Mouse (Mus musculus) lung, postnatal 0 days (tissue): ENCODE results near the gene Dnmbp. TPM values are rescaled to one million over a fixed set of nuclear protein-coding genes. Genes with fewer than 3 reads are reported as not detected.

Experiments
- ATAC-seq: fragments of 200-750 bp; cut with Nextera tagmentation; 2 replicates; pipeline ENCODE4 v1.8.0; 2017; ENCODE audit warnings: moderate library complexity
- DNase-seq: peaks from one replicate; pipeline ENCODE4 v3.0.0-alpha.2; 2016; ENCODE audit warnings: low spot score
- H3K27ac ChIP-seq: fragments of 300-500 bp; sonication (generic); 2 replicates; pipeline ENCODE4 v1.5.1; 2014; ENCODE audit warnings: antibody characterized with exemption, mild to moderate bottlenecking, low read length, mixed read lengths
- H3K27me3 ChIP-seq: fragments of 300-500 bp; sonication (generic); replicated peaks from 2 replicates; pipeline ENCODE4 v1.6.1; 2014; ENCODE audit warnings: low read length, mixed read lengths; ENCODE audit not compliant: insufficient read depth
- H3K36me3 ChIP-seq: fragments of 300-500 bp; sonication (generic); 2 replicates; pipeline ENCODE4 v1.6.1; 2014; ENCODE audit warnings: low read length, mixed read lengths; ENCODE audit not compliant: insufficient read depth
- H3K4me1 ChIP-seq: fragments of 300-500 bp; sonication (generic); 2 replicates; pipeline ENCODE4 v1.6.1; 2014; ENCODE audit warnings: antibody characterized with exemption, low read depth, low read length, mixed read lengths; ENCODE audit not compliant: insufficient read depth
- H3K4me2 ChIP-seq: fragments of 300-500 bp; sonication (generic); replicated peaks from 2 replicates; pipeline ENCODE4 v1.6.1; 2014; ENCODE audit warnings: low read depth, mild to moderate bottlenecking, low read length, moderate library complexity, mixed read lengths
- H3K4me3 ChIP-seq: fragments of 300-500 bp; sonication (generic); 2 replicates; pipeline ENCODE4 v1.5.1; 2014; ENCODE audit warnings: low read depth, low read length
- H3K9ac ChIP-seq: fragments of 300-500 bp; sonication (generic); replicated peaks from 2 replicates; pipeline ENCODE4 v1.6.1; 2014; ENCODE audit warnings: low read depth, mild to moderate bottlenecking
- H3K9me3 ChIP-seq: fragments of 300-500 bp; sonication (generic); 2 replicates; pipeline ENCODE4 v1.6.1; 2016; ENCODE audit warnings: low read length, mixed read lengths
- CTCF ChIP-seq: IDR thresholded peaks from 2 replicates; pipeline ENCODE4 v1.5.1; 2016; ENCODE audit warnings: antibody characterized with exemption, mild to moderate bottlenecking
- EP300 ChIP-seq: IDR thresholded peaks from 2 replicates; pipeline ENCODE4 v1.6.1; 2016; ENCODE audit warnings: antibody characterized with exemption, mild to moderate bottlenecking, control low read depth
- whole genome bisulfite sequencing: fragments of 180-500 bp; shearing (Covaris S2); extraction: QIAGEN DNeasy Blood & Tissue Kit; methylation state at CpG from one replicate; pipeline ENCODE4 v1.1.7; 2014; 5-methylcytosine and 5-hydroxymethylcytosine counted together
- polyA plus RNA-seq: library from polyadenylated mRNA; unstranded; fragments of >200 nt; fragmentation: Nextera tagmentation; extraction: Ambion mirVana; gene quantifications from 2 replicates; pipeline ENCODE4 v1.2.1, GENCODE M21; 2015

Dnmbp gene
- polyA plus RNA-seq, 1 experiment from 2014 or later = 10.0 TPM

DNA sequence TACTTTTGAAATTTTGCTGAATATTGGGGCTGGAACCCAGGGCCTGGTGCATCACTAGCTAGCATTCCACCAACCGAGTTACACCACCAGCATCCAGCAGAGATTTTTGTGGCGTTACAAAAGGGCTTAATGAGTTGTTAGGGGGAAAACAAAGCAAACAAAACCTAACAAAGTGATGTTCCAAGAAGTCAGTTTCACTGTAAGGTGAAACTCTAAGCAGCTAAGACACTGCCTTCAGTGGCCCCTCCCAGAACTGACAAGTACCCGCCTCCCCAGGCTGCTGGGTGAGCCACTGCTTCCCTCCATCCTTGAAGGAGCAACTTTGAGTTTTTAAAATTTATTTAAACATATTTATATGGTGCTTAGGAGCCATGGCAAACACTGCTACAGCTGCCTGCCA lies 59.6 kb downstream of the Dnmbp start:
- no peak overlapping the region for H3K4me3 ChIP-seq
- ATAC-seq (no peak), DNase-seq (no peak)
- no peaks in the 10 kb centered on the region for H3K36me3 ChIP-seq
- H3K9ac ChIP-seq = no peak overlapping the region
- no peak for TF ChIP-seq EP300
- no peak for TF ChIP-seq CTCF
- WGBS = 26% methylated on average over 3 of the region's 3 CpGs
- no peak overlapping the region for H3K27ac ChIP-seq
- H3K4me1 ChIP-seq = peaks cover 12% of the 10 kb centered on the region; the same call in 1 of the 2 replicates
- H3K4me2 ChIP-seq = no peak overlapping the region
- no peaks in the 10 kb centered on the region for H3K9me3 ChIP-seq
- H3K27me3 ChIP-seq = no peaks in the 10 kb centered on the region

DNA sequence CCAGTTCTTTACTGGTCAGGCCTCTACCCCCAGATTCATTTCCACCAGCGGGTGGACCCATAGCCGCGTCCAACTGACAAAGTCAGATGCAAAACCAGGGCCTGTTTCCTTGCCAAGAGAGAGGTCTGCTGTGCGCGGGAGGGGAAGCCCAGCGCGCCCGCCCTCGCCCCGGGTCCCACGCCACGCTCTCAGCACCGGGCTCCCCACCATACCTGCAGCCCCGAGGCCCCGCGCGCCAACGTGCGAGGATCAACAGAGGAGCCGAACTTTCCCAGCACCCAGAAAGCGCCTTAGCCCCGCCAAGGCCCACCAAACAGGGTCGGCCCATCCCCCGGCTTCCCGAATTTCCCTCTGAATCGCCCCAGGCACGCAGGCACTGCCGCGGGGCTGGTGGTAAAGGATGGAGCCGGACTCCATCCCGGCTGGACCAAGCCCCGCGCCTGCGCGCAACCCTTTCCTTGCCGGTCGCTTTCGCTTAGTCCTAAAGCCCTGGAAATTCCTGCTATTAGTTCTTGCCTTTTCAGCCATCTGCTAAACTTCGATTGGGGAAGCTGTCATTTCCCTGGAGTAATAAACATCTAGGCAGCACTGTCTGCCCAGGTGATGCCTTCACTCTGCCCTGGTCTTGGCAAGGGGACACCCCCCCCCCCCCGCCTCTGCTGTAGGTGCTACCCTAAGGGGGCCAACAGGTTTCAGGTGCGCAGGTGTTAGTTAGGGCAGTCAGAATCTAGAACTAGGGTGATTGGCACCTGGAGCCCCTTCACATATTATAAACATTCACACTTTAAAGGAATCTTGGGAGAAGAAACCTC lies 60.4 kb downstream of the Dnmbp start:
- H3K9me3 ChIP-seq = no peaks in the 10 kb centered on the region
- H3K27me3 ChIP-seq = no peaks in the 10 kb centered on the region
- H3K4me3 ChIP-seq = peak overlapping the region; percentile 59
- peak overlapping the region; percentile 48 for H3K9ac ChIP-seq
- TF ChIP-seq CTCF (peak; percentile 42; the same call in 1 of the 2 replicates), EP300 (no peak)
- peak overlapping the region; percentile 72; the same call in 1 of the 2 replicates for H3K27ac ChIP-seq
- WGBS = 2% methylated on average over 41 of the region's 41 CpGs
- peaks cover 12% of the 10 kb centered on the region; the same call in 1 of the 2 replicates for H3K4me1 ChIP-seq
- ATAC-seq (peak; percentile 86), DNase-seq (peak; percentile 88)
- peak overlapping the region; percentile 80 for H3K4me2 ChIP-seq
- no peaks in the 10 kb centered on the region for H3K36me3 ChIP-seq

DNA sequence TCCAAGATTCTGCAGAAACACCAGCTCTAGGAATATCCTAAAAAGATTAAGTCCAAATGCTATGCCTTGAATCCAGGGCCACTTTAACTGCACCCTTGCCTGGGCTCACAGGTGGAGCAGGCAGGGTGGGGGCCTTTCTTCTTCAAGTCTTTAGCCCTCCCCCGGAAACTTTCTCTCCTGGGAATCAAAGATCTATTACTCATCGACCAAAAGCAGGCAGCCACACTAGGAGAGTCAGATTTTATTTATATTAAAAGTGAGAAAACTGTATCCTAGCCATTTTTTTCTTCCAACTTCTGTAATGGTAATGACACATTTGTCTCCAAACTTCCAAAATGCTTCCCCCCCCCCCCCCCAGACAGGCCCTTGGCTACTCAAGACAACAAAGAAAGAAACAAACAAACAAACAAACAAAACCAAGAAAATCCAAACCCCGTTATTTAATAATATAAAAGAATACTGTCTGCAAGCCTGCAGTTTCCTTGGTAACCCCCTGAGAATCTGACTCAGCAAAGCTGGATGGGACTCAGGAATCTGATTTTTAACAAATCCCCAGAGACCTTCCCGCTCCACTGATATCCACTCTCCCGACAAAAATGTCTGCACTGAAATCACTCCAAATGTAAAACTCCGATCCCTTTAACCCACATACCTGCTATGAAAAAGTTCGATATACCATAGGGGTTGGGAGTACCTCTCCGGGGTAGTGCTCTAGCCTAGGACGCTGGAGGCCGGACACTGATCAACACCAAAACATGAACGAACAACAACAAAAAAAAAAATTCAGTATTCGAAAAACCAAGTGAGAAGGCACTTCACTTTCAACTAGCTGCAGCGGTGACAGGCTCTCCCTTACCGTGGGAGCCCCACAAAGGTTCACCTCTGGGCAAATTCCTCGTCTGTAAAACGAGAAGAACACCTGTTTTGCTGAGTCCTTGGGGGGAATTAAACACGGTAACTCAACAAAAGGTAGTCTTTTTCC lies 61.6 kb downstream of the Dnmbp start:
- Histone ChIP-seq H3K9ac (peak overlapping the region; percentile 48), H3K4me2 (peak overlapping the region; percentile 80), H3K4me1 (peaks cover 12% of the 10 kb centered on the region; the same call in 1 of the 2 replicates), H3K27me3 (no peaks in the 10 kb centered on the region), H3K4me3 (peak overlapping the region; percentile 59), H3K27ac (no peak overlapping the region), H3K36me3 (0 out of 2 replicates have a peak, but pooled peaks cover 4% of the 10 kb centered on the region), H3K9me3 (no peaks in the 10 kb centered on the region)
- WGBS = 11% methylated on average over 17 of the region's 17 CpGs
- DNase-seq (peak; percentile 60), ATAC-seq (no peak)
- TF ChIP-seq CTCF (no peak), EP300 (no peak)

DNA sequence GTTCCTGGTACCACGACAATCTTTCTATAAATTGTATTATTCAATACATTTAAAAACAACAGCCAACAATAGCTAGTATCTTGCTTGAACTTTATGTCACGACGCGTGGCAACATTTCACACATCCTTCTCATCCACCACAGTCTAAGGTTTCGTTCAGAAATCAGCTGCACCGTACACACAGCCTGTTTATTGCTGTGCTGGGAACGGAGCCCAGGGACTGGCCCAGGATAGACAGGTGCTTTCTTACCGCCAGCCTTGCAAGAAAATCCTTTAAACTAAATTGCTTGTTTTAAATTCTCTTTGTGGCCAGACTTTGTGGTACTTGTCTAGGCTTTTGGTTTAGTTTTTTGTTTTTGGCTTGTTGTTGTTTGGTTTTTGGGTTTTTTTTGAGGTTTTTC lies 62.6 kb downstream of the Dnmbp start:
- no peak for DNase-seq
- Histone ChIP-seq H3K9ac (no peak overlapping the region), H3K4me2 (no peak overlapping the region), H3K9me3 (no peaks in the 10 kb centered on the region), H3K27ac (no peak overlapping the region), H3K4me3 (no peak overlapping the region), H3K4me1 (peaks cover 12% of the 10 kb centered on the region; the same call in 1 of the 2 replicates), H3K36me3 (peaks cover 8% of the 10 kb centered on the region; the same call in 1 of the 2 replicates), H3K27me3 (no peaks in the 10 kb centered on the region)
- 77% methylated on average over 8 of the region's 8 CpGs for WGBS
- ATAC-seq = no peak
- TF ChIP-seq EP300 (no peak), CTCF (no peak)

DNA sequence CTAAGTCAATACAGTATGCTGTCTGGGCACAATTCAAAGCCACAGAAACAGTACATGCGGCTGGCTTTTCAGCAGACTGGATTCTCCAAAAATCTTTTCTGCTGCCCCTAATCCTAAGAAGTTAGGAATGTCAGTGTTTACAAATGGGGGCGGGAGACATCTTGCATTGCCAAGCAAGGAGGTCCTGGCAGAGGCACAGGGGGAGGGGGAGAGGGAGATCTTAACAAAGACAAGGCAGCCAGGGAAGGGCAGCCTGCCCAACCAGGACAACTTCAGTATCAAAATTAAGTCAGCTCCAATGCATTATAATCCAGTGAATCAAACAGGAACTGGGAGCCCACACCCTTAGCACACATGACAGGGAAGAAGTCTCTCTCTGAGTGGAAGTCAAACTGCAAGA lies 64.0 kb downstream of the Dnmbp start:
- Histone ChIP-seq H3K27me3 (no peaks in the 10 kb centered on the region), H3K4me3 (no peak overlapping the region), H3K4me2 (no peak overlapping the region), H3K4me1 (peaks cover 12% of the 10 kb centered on the region; the same call in 1 of the 2 replicates), H3K27ac (no peak overlapping the region), H3K36me3 (peaks cover 15% of the 10 kb centered on the region), H3K9ac (no peak overlapping the region), H3K9me3 (no peaks in the 10 kb centered on the region)
- TF ChIP-seq EP300 (no peak), CTCF (no peak)
- 11% methylated on average over 2 of the region's 2 CpGs for WGBS
- peak; percentile 43 for ATAC-seq
- DNase-seq = peak; percentile 64

DNA sequence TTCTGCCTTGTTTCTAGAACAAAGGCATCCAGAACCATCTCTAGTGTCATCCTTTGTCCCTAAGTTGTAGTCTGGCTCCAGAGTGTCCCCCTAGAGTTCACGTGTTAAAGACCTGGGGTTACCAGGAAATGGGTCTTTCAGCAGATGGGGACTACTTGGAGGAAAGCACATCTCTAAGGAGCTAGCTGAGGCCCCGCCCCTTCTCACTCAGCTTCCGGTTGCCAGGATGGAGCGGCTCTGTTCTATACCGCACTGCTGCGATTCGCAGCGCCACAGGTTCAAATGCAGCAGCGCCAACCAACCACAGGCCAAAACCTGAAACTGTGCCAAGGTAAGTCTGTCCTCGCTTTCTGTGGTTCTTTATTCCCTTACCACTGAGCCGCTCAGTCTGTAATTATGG lies 65.6 kb downstream of the Dnmbp start:
- WGBS = 93% methylated on average over 11 of the region's 11 CpGs

More for the DNA sequence above, 65.6 kb downstream of the Dnmbp start:
- Histone ChIP-seq H3K4me1 (peaks cover 6% of the 10 kb centered on the region; the same call in 1 of the 2 replicates), H3K4me2 (no peak overlapping the region), H3K27me3 (no peaks in the 10 kb centered on the region), H3K27ac (no peak overlapping the region), H3K4me3 (no peak overlapping the region), H3K9me3 (no peaks in the 10 kb centered on the region), H3K9ac (no peak overlapping the region), H3K36me3 (peaks cover 24% of the 10 kb centered on the region)
- no peak for ATAC-seq
- DNase-seq = no peak
- TF ChIP-seq EP300 (no peak), CTCF (no peak)
